Mouse (Mus musculus): Measurements from ENCODE around the gene Bcl2l15. TPM values are rescaled to one million over a fixed set of nuclear protein-coding genes. Genes with fewer than 3 reads are reported as not detected.

Gene Bcl2l15
- polyA plus RNA-seq (2015; fragmentation: Illumina TruSeq; extraction: RNeasy Lipid Tissue Mini Kit (QIAGEN cat#74804); ENCODE audit: insufficient read depth, low read depth, low replicate concordance): not detected

DNA sequence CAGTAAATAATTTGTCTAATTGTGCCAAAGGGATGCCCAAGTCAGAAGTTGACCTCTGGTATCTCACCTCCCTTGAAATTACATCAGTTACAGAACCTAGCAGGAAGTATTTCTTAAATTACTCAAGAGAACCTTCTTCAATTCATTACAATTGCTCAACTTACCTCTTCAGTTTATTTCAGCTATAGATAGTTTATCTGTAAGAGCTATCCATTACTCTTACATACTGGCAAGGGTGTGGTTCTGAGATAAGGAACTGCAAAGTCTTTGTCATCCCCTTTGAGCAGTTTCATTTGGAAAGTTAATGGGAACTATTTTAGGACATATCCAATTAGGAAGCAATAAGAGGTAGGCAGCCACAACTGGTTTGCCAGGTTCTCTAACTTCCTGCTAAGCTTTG is at the start of gene Bcl2l15:
Gene Bcl2l15, plus strand, starts transcription at position 176 of the 400 bp plus-strand sequence.

DNA sequence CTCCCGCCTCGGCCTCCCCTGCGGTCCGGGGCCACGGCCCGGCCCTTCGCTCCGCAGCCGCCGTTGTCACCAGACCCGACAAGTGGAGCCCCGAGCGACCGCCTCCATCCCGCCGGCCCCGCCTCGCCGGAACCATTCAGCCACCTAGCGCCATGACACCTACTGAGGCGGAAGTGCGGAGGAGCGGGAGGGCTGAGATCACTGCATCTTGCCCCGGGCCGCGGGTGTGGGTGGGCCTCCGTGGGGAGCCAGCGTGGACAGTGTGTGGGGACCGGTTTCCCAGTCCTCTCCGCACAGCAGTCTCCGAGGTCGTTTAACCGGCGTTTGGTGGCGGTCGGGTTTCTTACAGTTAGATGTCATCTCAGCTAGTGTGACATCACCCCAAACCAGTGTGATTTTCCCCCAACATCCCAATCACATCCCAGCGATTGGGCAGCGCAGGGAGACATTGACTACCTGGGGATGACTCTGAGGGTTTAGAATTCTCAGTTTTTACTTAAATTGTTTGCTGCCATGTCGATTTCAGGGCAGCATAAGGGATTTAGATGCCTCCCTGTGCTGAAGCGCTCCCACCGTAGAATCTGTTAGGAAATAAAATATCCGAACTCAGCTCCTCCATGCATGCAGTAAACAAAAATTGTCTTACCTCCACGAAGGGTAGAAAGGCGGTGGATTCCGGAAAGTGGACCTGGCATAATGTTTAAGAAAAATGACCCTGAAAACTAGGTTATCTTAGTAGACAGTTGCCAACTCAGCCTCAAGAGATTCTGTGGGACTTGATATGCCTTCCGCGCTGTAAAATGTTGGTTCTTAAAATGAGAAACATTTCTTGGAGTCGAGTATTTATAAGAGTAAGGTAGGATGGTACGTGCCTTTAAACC is 40.9 kb upstream of the Bcl2l15 start, which contains the start of gene Hipk1:
Gene Hipk1, minus strand, starts transcription at position 334 of the 881 bp plus-strand sequence.

DNA sequence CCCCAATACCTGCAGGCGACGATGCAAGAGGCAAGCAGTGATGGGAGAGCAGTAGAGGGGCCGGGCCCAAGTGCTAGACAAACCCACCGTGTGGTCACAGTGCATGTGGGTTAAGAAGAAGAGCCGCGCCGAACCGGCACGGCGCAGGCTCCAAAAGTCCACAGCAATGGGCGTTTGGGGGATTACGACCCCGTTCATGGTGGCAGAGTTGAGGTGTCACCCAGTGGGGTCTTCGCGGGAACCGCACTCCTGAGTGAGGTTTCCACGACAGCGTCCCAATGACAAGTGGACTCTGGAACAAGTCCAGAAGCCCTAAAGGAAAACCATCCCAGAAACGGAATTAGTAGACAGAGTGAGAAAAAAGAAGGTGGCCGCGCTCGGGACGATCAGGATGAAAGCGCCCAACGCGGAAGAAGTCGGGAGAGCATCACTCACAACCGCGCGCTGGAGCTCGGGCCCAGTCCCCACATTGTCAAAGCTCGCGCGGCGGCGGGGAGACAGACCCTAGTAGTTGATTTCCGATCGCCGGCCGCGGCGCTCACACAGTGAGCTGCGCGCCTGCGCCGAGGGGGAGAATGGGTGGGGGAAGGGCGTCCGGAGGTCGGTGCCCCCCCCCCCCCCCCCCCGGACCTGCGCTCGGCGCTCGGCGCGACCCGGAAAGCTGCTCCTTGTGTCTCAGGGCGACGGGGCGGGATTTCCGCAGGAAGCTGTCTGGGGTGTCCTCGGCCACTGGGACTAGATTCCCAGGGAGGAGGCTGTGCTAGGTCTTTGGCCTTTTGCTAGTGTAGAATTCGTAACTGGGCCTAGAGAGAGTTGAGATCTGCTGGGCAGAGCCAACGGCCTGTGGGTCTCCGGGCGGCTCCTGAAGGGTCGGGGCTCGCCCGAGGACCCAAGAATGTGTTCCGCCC is 23.3 kb upstream of the Bcl2l15 start, which contains the start of the genes Dclre1b, Ap4b1 and Gm43064:
Gene Dclre1b, minus strand, starts transcription at position 554 of the 908 bp plus-strand sequence.
Gene Ap4b1, plus strand, starts transcription at position 630 of the 908 bp plus-strand sequence.
Gene Gm43064, plus strand, starts transcription at position 683 of the 908 bp plus-strand sequence.

DNA sequence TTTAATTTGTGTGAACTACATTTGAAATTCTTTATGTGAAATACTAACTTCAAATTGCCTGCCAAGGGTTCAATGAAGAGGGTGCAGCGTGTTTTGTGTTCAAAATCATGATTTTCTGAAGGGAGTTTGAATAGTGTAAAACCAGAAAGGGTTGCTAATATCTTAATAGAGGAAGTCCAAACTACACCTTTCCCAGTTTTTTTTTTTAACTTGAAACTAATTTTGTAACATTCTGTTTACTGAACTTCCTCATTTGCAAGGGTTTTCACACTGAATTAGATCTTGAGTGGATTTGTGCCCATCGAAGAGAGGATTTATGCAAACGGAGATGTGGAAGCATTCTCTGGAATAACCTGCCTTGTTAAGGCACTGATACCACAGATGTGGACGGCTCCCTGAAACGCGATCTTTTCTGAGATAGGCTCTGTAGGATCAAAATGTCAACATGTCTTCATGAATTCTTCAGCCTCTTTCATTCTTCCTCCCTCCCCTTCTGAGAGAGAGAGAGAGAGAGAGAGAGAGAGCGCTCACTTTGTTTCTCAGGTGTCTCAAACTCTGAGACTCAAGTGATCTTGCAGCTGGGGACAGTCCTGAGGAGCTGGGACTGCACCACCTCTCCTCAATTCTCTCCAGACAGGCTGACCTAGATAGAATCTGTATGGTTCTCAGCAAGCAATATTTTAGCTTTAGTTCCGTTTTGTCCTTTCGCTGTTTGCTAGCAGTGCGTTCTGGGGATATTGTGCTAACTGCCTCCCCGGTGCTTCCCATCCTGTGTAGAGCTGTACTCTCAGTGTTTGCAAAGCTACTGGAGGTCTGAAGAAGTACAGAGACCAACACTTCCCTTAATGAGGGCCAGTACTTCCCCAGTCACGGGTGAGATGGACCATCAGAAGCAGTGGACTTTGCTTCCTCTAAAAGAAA is 26.7 kb downstream of the Bcl2l15 start, which contains the start of gene Ptpn22:
Gene Ptpn22, plus strand, starts transcription at position 915 of the 921 bp plus-strand sequence.

Other genes with a start within 250 kb of the Bcl2l15 start
- gene Atg4a-ps, start 186.5 kb upstream of the Bcl2l15 start, polyA plus RNA-seq (2015; fragmentation: Illumina TruSeq; extraction: RNeasy Lipid Tissue Mini Kit (QIAGEN cat#74804); ENCODE audit: insufficient read depth, low read depth, low replicate concordance): not detected
- 3.4 TPM for gene Olfml3, start 94.6 kb upstream of the Bcl2l15 start, polyA plus RNA-seq (2015; fragmentation: Illumina TruSeq; extraction: RNeasy Lipid Tissue Mini Kit (QIAGEN cat#74804); ENCODE audit: insufficient read depth, low read depth, low replicate concordance)
- not detected for gene Gm10964, start 93.2 kb upstream of the Bcl2l15 start, polyA plus RNA-seq (2015; fragmentation: Illumina TruSeq; extraction: RNeasy Lipid Tissue Mini Kit (QIAGEN cat#74804); ENCODE audit: insufficient read depth, low read depth, low replicate concordance)
- gene Hipk1, start 41.0 kb upstream of the Bcl2l15 start, polyA plus RNA-seq (2015; fragmentation: Illumina TruSeq; extraction: RNeasy Lipid Tissue Mini Kit (QIAGEN cat#74804); ENCODE audit: insufficient read depth, low read depth, low replicate concordance): 9.3 TPM
- 1.1 TPM for gene Dclre1b, start 23.2 kb upstream of the Bcl2l15 start, polyA plus RNA-seq (2015; fragmentation: Illumina TruSeq; extraction: RNeasy Lipid Tissue Mini Kit (QIAGEN cat#74804); ENCODE audit: insufficient read depth, low read depth, low replicate concordance)
- 5.3 TPM for gene Ap4b1, start 23.1 kb upstream of the Bcl2l15 start, polyA plus RNA-seq (2015; fragmentation: Illumina TruSeq; extraction: RNeasy Lipid Tissue Mini Kit (QIAGEN cat#74804); ENCODE audit: insufficient read depth, low read depth, low replicate concordance)
- gene Gm43064, start 23.0 kb upstream of the Bcl2l15 start, polyA plus RNA-seq (2015; fragmentation: Illumina TruSeq; extraction: RNeasy Lipid Tissue Mini Kit (QIAGEN cat#74804); ENCODE audit: insufficient read depth, low read depth, low replicate concordance): not detected
- gene Ptpn22, start 27.2 kb downstream of the Bcl2l15 start, polyA plus RNA-seq (2015; fragmentation: Illumina TruSeq; extraction: RNeasy Lipid Tissue Mini Kit (QIAGEN cat#74804); ENCODE audit: insufficient read depth, low read depth, low replicate concordance): not detected
- 2.3 TPM for gene Rsbn1, start 81.5 kb downstream of the Bcl2l15 start, polyA plus RNA-seq (2015; fragmentation: Illumina TruSeq; extraction: RNeasy Lipid Tissue Mini Kit (QIAGEN cat#74804); ENCODE audit: insufficient read depth, low read depth, low replicate concordance)
- gene Phtf1, start 135.5 kb downstream of the Bcl2l15 start, polyA plus RNA-seq (2015; fragmentation: Illumina TruSeq; extraction: RNeasy Lipid Tissue Mini Kit (QIAGEN cat#74804); ENCODE audit: insufficient read depth, low read depth, low replicate concordance): 6.7 TPM

All from pancreas, adult 10 weeks (tissue).